Mouse (Mus musculus): Measurements from ENCODE around the gene Cacna1d.
A peak's percentile ranks its signal among the peaks of the same experiment; 100 is the strongest.

The Cacna1d gene

DNA sequence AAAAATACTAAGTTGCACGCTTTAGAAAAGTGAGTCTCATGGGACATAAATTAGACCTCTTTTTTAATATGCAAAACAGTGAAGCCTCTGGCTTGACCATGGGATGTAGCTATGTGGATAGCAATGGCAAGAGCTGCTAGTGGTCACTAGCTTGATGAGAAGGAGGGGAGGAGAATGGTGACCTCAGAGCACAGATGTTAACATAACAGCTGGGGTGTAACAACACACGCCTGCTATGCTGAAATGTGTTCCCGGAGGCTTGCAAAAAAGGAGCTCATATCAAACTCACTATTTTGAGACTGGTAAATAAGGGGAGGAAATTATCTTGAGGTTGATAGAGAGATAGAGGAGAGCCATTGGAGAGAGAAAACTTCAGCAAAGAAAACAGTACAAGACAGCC is 32.4 kb downstream of the Cacna1d start:
- DNase-seq (ENCODE audit: low read depth), result no peak

DNA sequence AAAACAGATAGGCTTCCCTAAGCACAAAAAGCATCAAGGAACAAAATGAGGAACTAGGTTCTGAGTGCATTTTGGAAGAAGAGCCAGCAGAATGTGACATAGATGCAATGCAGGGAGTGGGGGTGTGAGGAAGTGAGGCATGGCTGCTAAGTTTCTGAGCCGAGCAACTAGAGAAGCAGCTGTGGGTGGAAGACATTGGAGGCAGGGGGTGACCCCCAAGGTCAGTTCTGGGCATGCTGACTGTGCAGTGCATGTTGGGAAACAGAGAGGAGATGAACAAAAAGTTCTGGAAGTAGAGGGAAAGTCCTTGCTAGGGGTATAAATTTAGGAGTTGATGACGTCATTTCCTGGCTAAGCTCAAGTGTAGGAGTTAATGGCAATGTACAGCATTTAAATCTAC is 33.4 kb downstream of the Cacna1d start:
- no peak for DNase-seq (ENCODE audit: low read depth)

DNA sequence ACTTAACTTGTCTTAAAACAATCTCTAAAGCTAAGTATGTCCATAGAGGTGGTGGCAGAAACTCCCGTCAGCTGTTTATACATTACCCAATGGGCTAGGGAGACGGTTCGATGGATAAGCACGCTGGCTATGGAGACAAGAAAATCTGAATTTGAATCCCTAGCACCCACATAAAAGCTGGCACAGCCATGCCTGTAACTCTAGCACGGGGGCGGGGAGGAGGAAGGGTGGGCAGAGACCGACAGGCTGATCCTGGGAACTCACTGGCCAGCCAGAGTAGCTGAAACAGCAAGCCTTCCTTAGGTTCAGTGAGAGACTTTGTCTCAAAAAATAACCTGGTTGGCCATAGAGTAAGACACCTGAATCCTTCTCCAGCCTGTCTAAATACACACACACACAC is 33.8 kb downstream of the Cacna1d start:
- DNase-seq (ENCODE audit: low read depth), result no peak

DNA sequence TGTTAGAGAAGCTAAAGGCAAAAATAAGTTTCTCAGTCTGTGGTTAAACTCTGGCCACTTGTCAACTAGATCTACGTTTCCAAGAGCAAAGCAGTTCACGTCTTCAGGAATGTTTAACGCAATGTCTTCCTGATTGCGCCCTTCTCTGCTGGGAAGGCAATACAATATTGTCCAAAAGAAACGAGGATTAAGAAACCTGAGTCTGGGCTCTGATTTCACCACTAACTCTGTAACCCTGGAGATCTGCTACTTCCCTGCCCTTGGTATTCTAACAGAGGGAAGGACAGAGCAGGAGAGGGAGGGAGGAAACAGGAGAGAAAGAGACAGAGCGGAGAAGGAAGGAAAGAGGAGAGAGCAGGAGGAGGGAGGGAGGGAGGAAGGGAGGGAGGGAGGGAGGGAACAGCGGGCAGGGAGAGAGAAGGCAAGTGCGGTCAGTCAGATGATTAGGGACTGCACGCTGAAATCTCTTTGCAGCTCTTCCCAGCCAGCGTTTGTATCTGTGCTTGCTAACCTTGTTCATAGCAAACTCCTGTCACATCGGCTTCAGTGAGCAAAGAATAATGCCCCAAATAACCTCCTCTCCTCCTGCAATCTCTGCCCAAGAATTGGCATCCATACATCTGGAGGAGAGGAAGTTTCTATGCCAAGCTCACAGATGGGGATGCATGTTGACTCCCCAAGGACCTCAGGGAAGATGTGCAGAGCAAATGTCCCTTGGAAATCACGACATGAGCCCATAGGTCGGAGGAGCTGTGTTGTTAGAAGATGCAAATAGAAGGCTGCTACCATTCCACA is 35.3 kb downstream of the Cacna1d start:
- no peak for DNase-seq (ENCODE audit: low read depth)

DNA sequence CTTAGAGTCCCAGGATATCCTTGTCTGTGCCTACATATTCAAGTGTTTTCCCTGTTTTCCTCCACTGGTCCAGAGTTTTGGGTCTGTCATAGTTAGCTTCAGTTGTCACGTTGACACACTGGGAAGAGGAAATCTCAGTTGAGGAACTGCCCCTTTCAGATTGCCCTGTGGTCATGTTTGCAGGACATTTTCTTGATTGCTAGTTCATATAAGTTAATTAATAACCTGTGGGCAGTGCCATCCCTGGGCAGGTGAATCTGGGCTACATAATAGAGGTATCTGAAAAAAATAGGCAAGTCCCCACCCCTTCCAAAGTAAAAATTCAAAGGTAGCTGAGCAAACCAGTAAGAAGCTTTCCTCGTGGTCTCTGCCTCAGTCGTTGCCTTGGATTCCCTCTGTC is 51.3 kb downstream of the Cacna1d start:
- no peak for DNase-seq (ENCODE audit: low read depth)

DNA sequence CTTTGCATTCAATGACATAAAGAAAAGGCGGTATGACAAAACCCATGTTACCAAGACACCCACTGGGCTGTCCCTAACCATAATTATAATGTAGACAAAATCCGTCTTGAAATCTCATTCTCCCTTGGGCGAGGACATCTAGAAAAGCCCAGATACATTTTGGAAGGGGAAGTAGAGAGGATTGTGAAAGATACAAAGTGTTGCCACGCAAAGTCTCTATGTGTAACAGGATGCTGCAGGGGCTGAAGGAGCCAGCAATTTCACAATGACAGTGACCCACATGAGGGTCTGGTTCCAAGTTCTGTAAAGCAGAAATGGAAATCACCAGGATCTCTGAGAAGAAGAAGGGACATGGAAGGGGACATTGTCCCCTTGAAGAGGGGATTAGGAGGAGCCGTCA is 55.9 kb downstream of the Cacna1d start:
- DNase-seq (ENCODE audit: low read depth), result no peak

DNA sequence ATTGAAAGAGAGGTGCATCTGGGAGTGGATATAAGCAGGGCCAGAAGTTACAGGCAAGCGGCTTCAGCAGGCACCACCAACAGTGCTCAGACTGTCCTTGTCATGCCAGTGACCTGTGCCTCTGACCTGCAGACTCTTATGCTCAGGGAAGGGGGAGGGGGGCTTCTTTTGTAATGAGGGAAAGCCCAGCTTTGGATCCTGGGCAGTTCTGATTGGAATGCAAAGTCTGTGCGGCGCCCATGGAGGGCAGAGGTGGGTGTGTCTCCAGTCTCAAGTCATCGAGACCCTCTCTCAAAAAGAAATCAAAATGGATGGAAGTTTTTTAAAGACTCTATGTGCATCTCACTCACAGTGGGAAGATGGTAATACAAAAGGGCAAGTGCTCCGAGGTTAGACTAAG is 60.8 kb downstream of the Cacna1d start:
- no peak for DNase-seq (ENCODE audit: low read depth)

DNA sequence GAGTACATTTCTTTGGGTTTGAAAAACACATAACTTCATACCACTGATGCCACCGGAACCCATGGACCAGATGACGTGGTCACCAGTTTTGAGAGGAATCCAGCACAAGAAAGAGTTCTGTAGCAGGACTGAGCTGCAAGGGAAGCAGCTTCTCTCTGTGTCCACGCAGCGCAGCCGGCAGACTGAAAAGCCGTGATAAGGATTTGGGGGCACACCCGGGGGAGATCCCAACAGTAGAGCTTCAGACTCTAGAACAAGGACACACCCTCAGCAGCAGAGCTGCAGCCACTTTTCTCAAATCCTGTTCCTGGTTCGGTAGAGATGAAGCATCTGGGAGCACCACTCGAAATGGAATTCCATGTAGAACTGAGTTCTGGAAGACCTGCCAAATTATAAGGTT is 61.2 kb downstream of the Cacna1d start:
- no peak for DNase-seq (ENCODE audit: low read depth)

DNA sequence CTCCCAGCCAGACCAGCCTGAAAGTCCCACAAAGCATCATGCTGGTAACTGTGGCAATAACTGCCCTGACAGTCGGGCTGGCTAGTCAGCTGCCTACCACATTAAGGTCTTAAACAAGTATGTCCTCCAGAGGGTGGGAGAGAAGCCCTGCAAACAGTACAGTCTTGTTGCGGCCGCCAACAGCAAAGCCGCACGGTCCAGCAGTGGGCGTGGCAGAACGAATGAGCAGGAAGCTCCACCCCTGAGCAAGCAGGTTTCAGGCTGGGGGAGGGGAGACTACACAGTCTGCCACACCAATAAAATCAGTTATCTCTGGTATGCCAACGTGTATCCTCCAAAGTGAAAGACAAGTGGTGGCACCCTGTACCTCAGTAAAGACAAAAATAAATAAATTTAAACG is 61.6 kb downstream of the Cacna1d start:
- no peak for DNase-seq (ENCODE audit: low read depth)

DNA sequence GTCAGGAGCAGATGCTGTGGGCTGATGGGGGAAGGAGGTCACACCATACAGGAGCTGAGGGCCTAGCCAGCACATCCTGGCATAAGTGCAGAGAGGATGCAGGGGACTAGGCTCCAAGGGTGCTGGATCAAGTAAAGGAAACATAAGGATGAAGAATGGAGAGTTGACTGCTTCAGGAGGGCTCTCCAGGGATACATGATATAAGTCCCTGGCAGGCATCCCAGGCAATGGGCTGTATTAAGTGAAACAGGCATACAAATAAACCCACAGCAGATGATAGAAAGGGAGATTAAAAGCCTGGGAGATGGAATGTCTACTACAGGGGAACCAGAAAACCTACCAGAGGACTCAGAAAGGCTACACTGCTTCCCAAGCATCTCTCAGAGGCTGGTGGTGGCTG is 62.5 kb downstream of the Cacna1d start:
- no peak for DNase-seq (ENCODE audit: low read depth)

DNA sequence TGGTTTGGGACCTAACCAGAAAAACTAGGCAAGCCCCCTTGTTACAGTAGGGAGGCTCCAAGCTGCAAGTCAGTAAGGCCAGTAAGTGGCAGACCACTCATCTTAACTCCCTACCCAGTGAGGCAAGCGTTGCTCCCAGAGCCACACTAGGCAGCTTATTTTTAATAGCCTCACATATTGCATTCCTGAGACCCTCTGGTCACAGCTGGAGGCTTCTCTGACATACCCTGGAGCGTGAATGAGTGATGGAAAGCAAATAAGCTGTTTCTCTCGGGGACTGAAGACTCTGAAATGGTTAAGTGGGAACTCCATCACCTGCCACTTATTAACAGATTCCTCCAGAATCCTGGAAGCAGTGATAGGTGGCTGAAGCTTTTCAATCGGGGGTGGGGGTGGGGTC is 65.4 kb downstream of the Cacna1d start:
- no peak for DNase-seq (ENCODE audit: low read depth)

DNA sequence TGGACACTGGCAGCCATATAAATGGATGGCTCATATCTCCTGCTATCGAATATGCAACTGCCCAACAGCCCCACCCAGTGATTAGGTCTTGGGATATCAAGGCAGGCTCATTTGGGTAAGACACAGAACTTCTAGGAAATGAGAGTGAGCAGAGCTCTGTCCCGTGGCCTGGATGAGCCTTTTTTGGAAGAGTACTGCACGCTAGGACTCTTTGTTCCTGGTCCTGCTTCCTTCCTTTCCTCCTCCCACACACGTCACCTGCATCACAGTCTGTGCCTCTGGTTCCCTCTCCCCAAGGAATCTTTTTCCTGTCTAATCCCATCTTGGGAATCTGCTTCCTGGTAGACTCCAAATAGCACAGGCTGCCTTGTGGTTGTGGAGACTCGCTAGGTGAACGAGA is 66.1 kb downstream of the Cacna1d start:
- no peak for DNase-seq (ENCODE audit: low read depth)

DNA sequence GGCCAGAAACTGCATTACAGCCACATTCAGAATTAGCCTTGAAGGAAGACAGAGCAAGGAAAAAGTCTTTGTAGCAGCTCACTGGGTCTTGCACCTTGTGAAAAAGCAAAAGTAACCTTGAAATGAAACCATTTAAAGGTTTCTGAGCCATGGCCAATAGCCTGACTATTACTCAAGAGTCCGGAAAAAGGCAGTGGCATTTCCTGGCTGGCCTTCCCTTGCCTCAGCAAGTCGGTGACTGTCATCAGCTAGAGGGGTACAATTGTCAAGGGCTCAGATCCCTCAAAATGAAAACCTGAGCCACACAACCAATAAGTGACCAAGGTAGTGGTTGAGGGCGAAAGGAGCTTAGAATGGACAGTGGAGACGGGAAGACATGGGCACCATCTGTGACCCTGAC is 66.6 kb downstream of the Cacna1d start:
- no peak for DNase-seq (ENCODE audit: low read depth)

DNA sequence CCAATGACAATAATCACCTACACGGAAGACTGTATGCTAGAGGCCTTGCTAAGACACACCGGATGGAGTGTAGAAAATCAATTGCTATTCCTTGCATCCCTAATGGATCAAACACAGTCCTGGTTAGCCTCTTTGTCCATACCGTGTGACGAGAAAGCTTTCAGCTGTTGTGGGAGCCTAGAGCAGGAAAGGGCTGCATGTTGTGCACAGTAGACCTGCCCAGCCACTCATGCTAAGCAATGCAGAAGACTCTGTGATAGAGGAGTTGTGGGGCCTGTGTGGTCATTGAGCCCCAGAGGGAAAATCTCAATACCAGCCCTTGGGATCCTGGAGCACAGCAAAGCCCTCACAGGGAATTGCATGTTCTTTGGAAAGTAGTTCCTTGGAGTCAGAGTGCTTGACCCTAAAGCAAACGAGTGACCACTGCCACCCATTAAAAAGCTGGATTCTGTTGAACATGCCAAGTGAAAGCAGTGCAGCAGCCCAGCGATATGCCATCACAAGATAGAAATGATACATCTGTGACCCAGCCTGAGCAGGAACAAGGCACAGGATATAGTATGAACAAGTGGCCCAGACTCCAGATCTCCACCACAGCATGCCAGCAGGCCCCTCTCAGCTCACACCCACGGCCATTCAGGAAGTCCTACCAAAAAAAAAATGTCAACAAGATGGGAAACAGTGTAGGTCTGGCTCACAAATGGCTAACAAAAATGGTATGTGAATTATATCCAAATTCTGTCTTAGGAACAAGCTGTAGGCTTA is 68.7 kb downstream of the Cacna1d start:
- no peak for DNase-seq (ENCODE audit: low read depth)

DNA sequence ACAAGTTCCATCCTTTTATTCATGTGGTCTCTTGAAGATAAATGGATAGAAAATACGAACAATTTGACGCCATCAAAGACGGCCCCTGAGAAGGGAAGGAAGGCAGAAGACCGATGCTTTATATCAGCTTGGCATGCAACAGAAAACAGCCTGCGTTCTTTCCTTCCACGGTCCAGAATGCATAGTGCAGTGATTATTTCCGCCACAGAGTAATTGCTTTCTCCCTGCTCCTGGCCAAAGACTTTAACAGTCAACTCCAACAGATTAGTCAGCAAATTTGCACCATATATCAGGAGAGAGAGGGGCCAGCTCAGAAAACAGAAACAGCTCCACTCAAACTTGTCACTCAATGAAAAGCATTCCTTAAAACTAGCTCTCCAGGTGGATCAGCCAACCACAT is 71.8 kb downstream of the Cacna1d start:
- DNase-seq (ENCODE audit: low read depth), result no peak

DNA sequence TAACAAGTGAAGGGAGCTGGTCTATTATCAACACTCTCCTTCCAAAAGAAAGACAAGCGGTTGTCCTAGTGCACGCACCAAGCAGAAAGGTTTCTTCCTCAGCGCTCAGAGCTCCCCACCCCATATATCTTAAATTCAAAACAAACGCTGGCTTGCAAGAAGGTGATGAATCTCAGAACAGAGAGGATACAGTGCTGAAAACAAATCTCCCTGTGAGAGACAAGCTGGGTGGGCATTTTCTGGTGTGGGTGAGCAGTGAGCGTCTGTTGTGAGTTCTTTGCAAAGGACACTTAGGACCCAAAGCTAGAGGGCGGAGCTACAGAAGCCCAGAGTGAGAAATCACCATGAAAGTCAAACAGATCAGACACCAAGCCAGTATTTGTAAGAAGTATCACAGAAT is 72.2 kb downstream of the Cacna1d start:
- no peak for DNase-seq (ENCODE audit: low read depth)

DNA sequence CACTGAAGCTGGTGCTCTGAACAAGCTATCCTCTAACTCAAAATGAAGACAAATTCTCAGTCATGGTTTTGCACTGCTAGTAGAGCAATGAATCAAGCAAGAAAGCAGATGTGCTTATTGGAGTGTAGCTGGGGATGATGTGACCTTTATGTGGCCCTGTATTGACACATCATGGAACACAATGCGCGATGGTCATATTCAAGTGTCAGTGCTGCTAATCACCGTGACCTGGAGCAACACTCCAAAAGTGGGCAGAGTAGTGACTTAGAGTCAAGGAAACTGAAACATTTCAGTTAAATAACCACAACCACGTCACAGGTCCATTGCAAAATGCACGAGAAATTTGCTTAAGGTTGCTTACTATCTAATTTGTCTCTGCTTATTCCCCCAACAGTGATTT is 75.4 kb downstream of the Cacna1d start:
- no peak for DNase-seq (ENCODE audit: low read depth)

DNA sequence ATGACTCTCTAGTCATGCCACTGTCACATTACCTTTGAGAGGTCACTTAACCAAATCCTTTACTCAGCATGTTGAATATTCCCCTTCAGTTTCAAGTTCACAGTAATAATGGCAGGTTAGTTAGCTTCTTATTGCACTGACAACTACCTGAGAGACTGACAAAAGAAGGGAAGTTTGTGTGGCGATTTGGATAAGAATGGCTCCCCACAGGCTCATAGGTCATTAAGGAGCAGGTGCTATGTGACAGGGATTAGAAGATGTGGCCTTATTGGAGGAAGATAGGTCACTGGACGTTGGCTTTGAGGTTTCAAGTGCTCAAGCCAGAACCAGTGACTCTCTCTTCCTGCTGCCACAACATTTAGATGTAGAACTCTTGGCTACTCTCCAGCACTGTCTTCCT is 77.1 kb downstream of the Cacna1d start:
- no peak for DNase-seq (ENCODE audit: low read depth)

DNA sequence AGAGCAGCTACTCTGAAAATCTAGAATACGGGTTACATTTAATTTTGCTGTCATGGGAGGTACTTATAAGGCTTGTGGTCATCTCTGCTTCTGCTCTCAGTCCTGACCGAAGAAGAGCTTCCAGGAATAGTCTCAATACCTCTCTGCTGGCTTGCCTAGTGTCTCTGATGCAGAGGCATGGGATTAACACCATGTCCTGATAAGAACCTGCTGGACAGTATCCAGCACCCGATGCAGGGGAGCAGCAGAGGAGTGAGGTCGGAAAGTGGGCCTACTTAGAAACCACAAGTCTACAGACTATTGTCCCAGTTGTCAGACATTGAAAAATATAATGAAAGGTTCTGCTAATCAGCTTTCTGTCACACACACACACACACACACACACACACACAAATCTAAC is 81.9 kb downstream of the Cacna1d start:
- no peak for DNase-seq (ENCODE audit: low read depth)

DNA sequence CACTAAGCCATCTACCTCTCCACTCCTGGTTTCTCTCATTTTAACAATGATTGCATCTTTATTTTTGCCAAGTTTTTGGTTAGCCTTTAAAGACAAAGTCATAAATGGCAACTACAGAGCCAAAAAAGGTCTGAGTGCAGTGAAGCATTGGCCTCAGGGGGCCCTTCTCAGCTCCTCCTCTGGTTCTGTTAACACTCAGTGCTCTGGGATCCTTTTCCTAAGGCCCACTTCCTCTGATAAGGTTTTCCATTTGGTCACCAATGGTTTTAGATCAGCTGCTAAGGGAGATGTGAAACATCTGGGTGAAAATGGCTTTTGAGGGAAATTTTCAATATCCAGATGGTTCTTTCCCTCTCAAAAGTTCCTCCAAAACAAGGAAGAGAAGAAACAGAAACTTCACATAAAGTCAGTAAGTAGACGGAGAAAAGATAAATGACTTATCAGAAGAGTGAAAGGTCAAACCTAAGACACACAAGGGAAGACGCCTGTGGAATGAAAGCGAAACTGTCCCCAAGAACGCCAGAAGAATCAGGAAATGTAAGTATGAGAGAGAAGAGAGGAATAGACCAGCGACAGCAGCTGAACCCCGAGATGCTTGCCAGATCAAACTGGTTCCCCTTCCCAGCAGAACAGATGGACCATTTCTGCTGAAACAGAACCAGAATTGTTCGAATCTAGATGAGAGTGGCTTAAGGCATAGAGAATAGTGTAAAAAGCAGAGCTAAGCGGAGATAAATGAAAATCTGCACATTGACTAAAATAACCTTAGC is 85.6 kb downstream of the Cacna1d start:
- DNase-seq (ENCODE audit: low read depth), result peak; percentile 43

DNA sequence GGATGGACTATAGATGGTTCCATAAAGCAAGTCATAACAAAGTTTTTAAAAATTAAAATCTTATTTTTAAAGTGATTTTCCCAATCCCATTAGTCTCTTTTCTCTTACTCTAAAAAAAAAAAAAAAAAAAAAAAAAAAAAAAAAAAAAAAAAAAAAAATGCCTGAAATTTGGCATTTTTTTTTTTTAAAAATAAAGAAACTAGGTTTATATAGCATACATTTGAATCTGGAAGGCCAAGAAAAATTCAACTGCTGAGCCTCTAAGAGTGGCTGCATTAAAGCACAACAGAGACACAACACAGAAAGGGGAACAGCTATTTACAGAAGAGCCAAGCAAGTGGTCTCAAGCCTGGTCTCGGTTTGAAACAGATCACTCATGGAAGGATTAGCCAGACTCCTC is 112.9 kb downstream of the Cacna1d start:
- DNase-seq (ENCODE audit: low read depth), result no peak

DNA sequence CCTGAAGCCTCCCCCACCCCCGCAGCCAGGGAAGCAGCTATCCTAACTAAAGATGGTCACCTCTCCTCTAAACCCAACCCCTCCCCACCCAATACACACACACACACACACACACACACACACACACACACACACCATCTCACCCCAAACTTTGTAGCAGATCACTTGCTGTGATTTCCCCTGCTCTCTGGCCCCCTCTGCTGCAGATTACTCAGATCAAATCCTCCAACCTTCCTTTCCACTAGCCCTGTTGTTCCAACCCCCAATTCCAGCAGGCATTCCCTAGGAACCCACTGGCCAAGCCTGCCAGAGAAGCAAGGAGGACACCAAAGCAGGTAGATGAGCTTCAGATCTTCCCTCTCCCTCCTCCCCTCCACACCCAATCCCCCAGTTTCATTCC is 118.4 kb downstream of the Cacna1d start:
- no peak for DNase-seq (ENCODE audit: low read depth)

DNA sequence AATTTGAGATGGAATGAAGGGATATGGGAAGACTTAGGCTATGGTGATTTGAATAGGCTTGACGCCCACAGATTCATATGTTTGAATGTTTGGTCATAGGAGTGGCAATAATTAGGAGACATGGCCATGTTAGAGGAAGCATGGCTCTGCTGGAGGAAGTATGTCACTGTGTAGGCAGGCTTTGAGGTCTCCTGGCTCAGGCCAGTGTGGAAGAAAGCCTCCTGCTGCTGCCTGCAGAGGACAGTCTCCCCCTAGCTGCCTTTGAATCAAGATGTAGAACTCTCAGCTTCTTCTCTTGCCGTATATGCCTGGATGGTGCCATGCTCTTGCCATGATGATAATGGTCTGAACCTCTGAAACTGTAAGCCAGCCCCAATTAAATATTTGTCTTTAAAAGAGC is 120.2 kb downstream of the Cacna1d start:
- DNase-seq (ENCODE audit: low read depth), result no peak
